Mouse (Mus musculus): Measurements from ENCODE around the gene Tank. TPM values are rescaled to one million over a fixed set of nuclear protein-coding genes. Genes with fewer than 3 reads are reported as not detected.

Tank gene
- total RNA-seq (2021): 10 to 100 TPM; 33.6 to 45.2 TPM
- long read RNA-seq, experiment 1, transcript Tank-203 (8 exons, 2,039 nt): major isoform, 5 of 11 reads
- long read RNA-seq, experiment 1, partial matches to known transcripts: 1 of 11 reads
- long read RNA-seq, experiment 1, other reads (novel, unspliced or antisense): 5 of 11 reads
- long read RNA-seq, experiment 2, transcript Tank-203 (8 exons, 2,039 nt): major isoform, 9 of 23 reads
- long read RNA-seq, experiment 2, partial matches to known transcripts: 2 of 23 reads
- long read RNA-seq, experiment 2, other reads (novel, unspliced or antisense): 11 of 23 reads

DNA sequence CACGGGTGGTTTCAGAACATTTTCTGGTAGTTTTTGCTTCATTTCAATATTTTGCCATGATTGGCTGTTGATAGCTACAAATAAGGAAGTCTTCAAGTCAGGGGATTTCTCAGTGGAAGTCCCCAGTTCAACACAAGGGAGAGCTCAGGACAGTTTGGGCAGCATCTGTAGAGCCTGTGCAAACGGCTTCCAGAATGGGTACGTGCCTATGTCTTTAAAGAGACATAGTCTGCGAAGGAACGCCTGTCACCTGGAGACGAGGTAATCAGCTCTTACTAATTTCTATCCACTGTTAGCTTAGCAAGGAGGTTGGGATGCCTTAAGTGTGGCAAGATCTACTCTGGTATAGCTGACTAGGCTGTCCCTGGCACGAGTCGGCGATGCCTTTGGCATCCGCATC lies at the start of gene Tank:
Gene Tank (plus strand): TSS at position 153 of the 400 bp plus-strand sequence.
- DNase-seq (ENCODE audit: low spot score in 2 of 2): no peak

DNA sequence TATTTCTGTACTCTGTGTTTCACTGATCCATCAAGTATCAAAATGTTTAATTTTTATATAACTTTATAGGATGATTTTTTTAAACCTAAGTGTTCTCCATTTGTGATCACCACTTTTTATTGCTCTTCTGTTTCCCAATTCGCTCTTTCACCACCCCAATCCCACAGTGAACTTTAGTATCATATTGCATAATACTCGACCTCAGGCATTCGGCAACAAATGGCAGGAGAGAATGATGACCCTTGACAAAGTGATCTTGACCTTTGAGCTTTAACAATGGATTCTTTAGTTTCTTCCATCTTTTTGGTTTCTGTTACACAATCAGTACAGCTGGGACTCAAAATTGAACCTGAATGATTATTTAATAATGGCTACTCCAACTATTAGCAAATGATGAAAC lies 46.1 kb upstream of the Tank start:
- no peak for DNase-seq (ENCODE audit: low spot score in 2 of 2)

DNA sequence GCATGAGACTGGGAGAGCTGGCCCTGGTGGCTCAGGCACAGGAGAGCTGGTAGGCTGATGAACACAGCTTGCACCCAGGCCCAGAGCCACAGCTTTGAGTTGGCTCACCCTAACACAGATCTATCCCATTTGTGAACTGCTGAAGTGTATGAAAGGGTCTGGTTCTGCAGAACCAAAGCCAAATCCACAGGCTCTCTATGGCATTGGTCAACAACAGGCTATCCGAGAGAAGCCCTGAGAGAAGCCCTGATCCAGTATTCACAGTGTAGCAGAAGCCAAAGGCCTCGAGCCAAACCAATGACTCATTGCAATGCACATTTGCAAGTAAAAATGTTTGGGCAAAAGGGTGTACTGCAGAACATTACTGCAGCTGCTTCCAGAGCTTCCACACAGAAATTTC lies 45.3 kb upstream of the Tank start:
- DNase-seq (ENCODE audit: low spot score in 2 of 2): peak; percentile 32 to 35

DNA sequence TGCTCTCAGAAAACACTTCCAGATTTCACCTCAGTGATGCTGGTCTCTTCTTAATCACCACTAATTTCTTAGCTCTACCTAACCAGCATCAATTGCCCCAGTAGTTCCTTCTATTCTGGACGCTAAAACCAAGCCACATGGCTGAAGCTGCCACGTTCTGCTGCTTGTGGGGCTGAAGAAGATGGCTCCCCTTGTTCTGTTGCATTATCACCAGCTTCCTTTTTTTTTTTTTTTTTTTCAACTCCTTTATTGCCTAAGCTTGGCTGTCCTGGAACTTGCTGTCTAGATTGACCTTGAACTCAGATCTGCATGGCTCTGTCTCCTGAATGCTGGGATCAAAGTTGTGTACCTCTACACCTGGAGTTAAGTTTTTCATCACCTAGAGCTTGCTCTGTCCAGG lies 41.5 kb upstream of the Tank start:
- DNase-seq (ENCODE audit: low spot score in 2 of 2): no peak

DNA sequence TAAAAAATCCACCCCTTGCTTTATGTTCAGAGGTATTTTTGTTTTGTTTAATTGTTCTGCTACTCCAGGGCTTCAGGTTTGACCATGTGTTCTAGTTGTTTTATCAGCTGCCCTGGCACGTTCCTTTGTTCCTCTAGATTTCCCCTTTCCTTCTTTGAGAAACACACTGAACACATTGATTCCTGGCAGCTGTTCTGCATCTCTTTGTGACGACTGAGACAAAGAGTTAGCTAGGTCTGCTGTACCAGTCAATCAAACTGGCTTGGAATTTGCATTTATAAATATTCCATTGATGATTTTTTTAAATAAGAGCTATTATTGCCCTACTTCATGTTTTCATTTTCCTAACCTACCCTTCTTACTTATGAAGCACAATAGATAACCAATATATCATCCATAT lies 39.0 kb upstream of the Tank start:
- no peak for DNase-seq (ENCODE audit: low spot score in 2 of 2)

DNA sequence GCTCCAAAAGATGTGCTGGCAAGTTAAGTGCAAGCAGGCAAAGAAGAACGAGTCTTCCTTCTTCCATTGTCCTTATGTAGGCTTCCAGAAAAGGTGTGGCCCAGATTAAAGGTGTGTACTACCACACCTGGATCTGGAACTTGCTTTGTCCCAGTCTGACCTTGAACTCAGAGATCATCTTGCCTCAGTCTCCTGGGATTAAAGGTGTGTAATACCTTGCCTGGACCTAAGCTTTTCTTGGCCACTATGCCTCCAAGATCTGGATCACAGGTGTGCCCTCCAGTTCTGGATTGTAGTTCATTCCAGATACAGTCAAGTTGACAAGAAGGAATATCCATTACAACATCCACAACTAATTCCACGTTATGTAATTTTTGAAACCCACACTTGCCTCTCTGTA lies 36.0 kb upstream of the Tank start:
- no peak for DNase-seq (ENCODE audit: low spot score in 2 of 2)

DNA sequence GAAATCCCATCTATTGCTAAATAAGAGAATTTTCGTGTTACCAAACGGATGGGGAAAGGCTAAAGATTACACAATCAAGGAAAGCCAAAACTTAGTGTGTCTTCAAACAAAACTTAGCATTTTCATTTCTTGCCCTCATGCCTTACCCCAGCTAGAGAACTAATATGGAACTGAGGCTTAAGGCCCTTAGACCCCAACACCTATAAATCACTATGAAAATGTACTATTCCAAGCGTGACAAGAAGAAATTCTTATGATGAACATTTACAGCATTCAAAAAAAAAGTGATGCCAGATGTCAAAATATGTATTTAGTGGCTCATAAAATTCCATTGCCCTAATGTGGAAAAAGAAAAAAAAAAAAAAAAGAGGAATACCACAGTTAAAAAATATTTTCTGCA lies 32.7 kb upstream of the Tank start:
- no peak for DNase-seq (ENCODE audit: low spot score in 2 of 2)

DNA sequence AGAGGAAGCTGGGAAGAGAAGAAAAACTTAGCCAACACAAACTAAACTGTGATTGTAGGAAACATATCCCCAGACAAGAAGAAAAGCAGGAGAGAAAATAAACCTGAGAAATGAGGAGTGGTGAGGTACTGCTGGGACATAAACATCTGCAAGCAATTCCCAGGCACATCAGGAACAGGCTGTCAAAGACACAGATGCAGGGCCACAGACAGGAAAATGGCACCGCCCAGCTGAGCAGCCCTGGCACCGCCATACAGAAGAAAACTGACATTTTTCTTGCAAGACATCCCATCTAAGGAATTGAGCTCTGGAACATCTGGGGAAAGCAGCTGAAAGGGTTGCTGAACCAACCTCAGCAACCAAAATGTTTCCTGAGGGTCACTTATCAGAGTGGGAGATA lies 30.4 kb upstream of the Tank start:
- DNase-seq (ENCODE audit: low spot score in 2 of 2): no peak

DNA sequence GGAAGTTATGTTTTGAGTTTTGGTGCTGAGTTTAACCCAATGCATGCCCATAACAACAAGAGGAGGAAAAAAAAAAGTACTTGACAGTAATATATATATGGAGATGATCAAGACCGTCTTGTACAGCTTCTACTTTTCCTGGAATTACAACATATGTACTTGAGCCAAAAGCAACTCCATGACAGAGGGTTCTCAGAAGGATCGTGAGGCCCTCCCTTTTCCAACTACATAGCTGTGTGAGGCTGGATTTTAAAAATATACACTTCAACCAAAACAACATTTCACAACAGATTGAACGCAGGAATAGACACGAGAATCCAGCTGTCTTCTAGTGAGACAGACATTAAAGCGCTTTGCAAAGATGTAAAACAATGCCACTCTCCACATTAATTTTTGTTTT lies 26.7 kb upstream of the Tank start:
- no peak for DNase-seq (ENCODE audit: low spot score in 2 of 2)

DNA sequence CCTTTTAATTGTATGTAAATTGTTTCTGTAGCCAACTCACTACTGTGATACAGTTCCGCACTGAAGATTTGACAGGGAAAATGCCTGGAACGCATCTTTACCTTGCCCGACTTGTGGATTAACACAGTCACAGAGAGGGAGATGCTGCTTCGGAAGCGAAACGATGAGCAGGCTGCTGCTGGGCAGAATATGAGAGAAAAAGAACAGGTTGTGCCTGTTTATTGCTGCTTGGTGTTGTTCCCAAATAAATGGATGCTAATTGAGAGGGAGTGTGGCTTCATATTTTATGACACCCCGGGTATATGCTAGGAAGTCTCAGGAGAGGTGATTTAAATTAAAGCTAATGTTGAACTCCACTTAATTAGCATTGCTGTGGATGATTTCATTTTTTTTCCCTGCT lies 23.0 kb upstream of the Tank start:
- no peak for DNase-seq (ENCODE audit: low spot score in 2 of 2)

DNA sequence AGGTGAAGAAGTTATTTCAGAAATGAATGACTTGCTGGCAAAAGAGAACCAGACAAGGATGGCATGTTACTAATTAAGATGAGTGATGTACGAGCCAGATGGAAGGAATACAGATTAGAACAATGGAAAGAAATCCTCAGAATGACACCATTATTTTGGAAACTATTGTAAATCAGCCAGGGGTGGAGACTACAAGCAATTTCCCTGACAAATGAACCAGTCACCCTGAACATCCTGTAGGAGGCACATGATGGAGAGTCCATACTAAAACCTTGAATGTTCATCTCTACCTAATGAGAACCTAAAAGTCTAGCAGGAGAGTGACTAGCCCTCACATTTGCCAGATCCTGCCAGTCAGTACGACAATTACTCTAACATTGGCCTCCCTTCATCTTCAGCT lies 22.6 kb upstream of the Tank start:
- DNase-seq (ENCODE audit: low spot score in 2 of 2): no peak

DNA sequence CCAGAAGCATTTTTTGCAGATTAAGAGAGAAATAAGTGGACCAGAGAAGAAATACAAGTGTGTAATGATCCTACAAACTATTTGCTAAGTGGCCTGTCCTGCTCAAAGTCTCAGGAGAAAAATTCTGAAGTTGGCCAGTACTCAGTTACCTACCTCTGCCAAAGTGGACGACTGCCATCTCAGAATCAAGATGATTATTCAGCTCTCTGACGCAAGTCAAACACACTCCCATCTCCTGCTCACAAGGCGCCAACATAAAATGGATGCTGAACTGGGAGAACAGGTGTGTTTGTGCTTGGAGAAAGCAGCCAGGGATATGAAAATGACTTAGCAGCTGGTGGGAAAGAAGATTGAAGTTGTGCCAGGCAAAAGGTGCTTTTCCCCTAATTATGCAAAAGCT lies 21.7 kb upstream of the Tank start:
- DNase-seq (ENCODE audit: low spot score in 2 of 2): no peak

DNA sequence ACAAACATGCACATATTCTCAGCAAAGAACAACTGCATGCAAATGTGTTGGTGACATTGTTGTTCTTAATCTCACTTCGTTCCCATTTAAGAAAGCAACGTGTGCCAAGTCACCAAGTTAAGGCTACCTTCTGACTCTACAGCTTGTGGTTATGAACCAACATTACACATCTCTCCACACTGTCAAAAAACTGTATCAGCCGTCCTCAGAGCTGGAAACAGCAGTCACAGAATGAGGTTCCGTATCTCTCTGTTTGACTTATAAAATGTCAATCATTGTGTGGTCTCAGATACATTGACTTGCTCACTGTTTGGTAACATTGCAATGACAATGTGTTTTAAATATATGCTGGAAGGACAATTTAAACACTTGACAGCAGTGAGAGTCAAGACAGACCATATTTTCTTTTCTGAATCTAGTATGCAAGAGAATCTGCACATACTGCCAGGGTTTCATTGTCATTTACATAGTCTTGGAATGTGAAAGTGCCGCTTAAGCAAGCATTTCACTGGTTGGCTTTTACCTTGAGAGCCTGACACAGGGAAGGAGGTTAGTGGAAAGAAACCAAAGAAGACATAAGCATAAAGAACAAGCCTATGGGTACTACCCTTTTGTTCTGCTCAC lies 20.4 kb upstream of the Tank start:
- DNase-seq (ENCODE audit: low spot score in 2 of 2): no peak

DNA sequence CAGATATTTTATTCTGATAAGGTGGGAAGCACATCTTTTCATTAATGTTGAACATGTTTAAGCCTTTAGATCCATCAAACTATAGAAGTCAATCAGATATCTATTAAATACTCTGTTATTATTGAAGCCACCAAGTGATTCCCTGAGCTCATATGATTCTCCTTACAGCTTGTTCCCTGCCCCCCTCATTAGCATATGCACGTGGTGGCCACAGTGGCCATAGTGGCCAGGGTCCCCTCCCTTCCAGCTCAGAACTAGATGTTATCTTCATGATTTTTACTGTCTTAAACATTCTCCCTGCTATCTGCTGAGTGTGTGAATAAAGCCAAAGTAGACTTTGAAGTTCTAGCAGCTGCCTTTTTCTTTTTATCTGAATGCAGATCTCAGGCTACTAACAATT lies 17.3 kb upstream of the Tank start:
- DNase-seq (ENCODE audit: low spot score in 2 of 2): no peak

DNA sequence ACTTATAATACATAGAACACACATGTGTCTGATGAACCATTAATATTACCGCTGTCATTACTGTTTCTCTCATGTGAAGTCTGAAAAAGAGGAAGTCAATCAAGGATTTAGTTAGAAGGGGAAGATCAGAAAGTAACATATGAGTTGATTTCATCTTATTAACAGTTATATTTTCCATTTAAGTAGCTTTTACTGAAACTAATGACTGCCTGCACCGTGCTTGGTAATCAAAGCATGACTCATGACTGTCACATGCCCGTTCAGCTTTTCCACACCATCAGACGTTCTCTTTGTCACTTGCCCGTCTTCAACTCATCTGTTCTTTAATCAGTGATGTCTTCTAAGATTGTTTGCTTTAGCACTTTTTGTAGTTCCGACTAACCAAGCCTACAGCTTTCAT lies 15.2 kb upstream of the Tank start:
- DNase-seq (ENCODE audit: low spot score in 2 of 2): no peak

DNA sequence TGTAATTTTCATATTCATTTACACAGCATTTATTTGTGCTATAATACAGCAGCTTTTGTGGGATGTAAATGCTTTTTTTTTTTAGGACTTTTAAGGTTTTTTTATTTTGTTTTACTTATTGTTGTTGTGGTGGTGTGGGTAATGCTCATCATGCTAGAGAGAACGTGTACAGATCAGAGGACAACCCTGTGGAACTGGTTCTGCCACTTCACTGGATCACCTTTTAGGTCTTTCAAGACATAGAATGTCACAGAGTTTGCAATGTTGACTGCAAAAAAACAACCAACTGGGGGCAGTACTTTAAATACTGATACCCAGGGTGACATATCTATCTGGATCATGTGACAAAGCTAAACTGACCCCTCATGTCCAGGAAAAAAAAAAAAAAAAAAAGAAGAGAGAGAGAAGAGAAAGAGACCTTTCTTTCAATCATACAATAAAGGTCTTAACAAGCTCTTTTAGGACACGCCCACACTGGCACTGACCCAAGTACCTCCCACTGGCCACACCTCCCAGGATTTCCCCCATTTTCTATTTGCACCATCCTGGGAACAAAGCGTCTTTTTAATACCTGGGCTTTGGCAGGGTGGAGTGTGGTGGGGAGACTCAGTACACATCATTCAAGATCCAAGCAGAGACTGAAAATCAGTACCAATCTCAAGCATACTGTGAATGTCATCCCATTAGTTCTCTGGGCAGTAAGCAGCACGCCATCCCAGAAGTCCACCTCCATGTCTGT lies 11.2 kb upstream of the Tank start:
- no peak for DNase-seq (ENCODE audit: low spot score in 2 of 2)

DNA sequence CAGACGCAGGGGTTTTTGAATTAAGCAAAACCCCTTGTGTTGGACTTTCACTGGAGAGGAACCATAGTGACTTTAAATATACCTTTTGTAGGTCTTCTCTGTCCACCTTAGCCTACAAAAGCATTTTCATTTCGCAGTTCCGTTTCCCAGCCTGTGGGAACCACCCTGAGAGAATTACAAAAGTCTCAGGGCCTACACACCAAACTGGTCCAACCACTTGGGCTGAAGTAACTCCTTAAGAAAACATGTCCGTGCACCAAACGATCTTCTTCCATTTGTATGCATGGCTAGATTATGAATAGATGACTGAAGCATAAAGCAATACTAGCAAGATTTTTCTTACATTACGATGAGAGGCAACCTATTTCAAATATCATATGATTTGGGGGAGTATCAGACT lies 9.2 kb upstream of the Tank start:
- no peak for DNase-seq (ENCODE audit: low spot score in 2 of 2)

DNA sequence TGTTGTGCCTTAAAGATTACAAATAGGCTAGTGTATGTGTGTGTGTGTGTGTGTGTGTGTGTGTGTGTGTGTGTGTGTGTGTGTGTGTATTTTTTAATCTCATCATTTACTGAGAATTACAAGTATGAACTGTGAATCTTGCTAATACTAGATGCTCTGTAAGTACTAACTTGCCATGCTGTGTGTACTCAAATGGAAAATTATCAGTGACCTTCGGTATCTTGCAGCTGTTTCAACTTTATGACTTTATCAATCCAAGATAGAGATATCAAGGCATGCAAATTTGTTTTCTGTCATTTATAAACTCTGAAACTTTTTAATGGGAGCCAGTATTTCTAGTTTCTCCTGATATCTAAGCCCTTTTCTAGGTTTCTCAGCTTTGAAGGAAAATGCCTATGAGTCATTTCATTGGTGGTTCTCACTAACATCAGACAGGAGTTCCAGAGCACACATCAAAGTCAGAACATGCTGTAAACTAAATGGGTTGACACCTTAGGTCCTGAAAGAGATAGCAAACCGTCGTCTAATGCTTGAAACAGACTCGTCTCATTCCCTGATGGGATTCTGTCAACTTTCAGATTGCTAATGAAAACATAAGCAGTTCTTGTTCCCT lies 6.9 kb upstream of the Tank start:
- no peak for DNase-seq (ENCODE audit: low spot score in 2 of 2)

DNA sequence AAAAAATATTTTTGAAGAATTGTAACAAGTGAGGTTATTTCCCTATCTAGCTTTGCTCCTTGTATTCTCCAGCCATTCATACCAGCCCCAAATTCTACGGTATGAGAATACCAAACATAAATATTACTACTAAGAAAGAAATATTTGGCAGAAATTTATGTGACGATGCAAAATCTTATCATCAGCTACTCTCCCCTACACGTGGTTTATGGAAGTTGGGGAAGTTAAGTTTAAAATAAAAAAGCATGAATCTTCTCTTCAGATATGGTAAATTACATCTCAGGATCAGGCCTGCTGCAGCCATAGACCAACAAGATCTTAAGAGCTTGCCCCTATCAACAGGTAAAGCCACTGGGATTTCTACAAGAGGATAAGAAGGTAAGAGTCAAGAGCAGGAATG lies 1.9 kb upstream of the Tank start:
- DNase-seq (ENCODE audit: low spot score in 2 of 2): no peak

DNA sequence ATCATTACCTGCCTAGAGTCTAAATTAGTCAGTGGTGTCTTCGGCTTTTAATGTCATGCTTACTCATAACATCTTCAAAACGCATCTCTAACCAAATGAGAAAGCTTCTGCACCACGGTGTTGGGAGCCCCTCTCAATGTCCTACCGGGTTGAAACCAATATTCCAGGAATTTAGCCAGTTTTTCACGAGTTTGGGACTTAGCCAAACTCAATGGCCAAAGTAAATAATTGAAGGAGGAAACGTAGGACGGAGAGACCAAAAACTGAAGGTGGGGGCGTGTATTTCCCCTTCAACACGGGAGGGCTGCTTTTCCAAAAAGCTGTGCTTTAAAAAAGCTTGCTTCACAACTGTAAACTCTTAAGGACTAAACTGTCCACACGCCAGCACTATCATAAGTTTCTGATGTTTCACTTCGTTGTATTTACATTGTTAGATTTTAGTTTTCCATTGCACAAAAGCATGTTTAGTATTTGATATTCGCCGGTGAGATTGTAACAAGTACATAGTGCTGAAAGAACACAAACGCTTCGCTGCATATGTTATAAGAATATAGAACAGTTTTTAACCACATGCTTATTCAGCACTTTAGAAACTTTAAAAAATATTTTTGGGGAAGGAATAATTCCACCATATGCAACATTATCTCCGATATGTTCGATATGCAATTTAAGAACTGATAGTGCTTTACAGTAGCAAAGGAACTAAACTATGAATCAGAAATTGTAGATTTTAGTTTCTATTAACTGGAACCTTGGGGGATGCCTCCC lies 1.3 kb upstream of the Tank start:
- no peak for DNase-seq (ENCODE audit: low spot score in 2 of 2)

DNA sequence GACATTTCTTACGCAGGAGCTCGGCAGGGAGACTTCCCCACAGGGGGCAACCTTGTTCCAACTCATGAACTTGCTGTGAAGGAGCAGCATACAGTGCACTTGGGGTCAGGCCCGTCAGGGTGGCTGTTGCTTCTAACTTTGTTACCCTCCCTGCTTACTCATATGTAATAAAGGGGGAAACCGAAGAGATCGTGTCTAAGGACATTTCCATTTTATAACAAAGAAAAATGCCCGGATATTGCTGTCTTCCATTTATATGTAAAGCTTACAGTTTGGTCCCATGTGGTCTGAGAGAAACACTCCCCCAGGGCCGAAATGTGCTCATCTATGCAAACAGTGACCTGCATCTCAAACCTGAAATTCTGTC lies 706 bp upstream of the Tank start:
- peak in 1 of 2 experiments; percentile 23 for DNase-seq (ENCODE audit: low spot score in 2 of 2)

Measured in adrenal gland, adult 18-20 months (tissue).